Mouse (Mus musculus): ENCODE measurements at regions not wholly inside any gene's neighbourhood (a gene's known extent, or its start where the extent isn't known, plus 50 kb on each side); places are given as distances from the start of the nearest gene placed in this dataset.

- no peak for ATAC-seq (ENCODE audit: low read depth)
- Histone ChIP-seq H3K4me2 (ENCODE audit: low read depth, low read length) (no peak overlapping the region), H3K27ac (ENCODE audit: low read length) (no peak overlapping the region), H3K4me3 (ENCODE audit: low read length) (no peak overlapping the region), H3K4me1 (replicated peaks; ENCODE audit: control insufficient read depth, insufficient read depth, low read length) (no peaks in the 10 kb centered on the region), H3K9me3 (ENCODE audit: control insufficient read depth, low read length) (peaks cover 3% of the 10 kb centered on the region), H3K27me3 (ENCODE audit: control insufficient read depth, insufficient read depth, low read depth, low read length) (no peaks in the 10 kb centered on the region), H3K9ac (ENCODE audit: low read length) (no peak overlapping the region), H3K36me3 (ENCODE audit: control insufficient read depth, insufficient read depth, low read length) (no peaks in the 10 kb centered on the region)
- 66% methylated on average over 2 of the region's 2 CpGs for WGBS
These were observed 92.6 kb upstream of the Il6 start for GRCm38 (mm10) chr5:29920295-29920694.

GRCm38 (mm10) chr5:29925527-29925926 is 87.4 kb upstream of the Il6 start:
- Histone ChIP-seq H3K4me2 (ENCODE audit: low read depth, low read length) (no peak overlapping the region), H3K9me3 (ENCODE audit: control insufficient read depth, low read length) (no peaks in the 10 kb centered on the region), H3K27ac (ENCODE audit: low read length) (no peak overlapping the region), H3K4me1 (replicated peaks; ENCODE audit: control insufficient read depth, insufficient read depth, low read length) (no peaks in the 10 kb centered on the region), H3K4me3 (ENCODE audit: low read length) (no peak overlapping the region), H3K27me3 (ENCODE audit: control insufficient read depth, insufficient read depth, low read depth, low read length) (no peaks in the 10 kb centered on the region), H3K9ac (ENCODE audit: low read length) (no peak overlapping the region), H3K36me3 (ENCODE audit: control insufficient read depth, insufficient read depth, low read length) (no peaks in the 10 kb centered on the region)
- no peak for ATAC-seq (ENCODE audit: low read depth)
- 62% methylated on average over 2 of the region's 2 CpGs for WGBS

DNA sequence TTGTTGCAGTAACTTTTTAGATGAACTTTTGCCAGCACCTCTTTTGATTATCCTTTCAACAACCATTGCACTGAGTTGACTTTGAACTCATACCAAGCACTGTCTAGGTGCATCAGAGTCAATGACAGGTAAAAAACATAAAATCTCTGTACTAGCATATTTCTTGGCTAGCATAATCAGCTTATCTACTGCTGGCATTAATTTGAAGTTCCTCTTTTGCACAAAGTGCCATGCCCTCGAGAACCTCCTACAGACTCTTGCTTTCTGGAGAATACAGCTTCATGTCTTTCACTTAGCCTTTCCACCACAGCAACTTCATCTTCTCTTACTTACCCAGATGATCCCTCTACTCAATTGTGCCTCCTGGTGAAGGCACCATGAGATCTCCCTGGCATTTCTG is 85.3 kb upstream of the Il6 start:
- H3K4me3 ChIP-seq (ENCODE audit: low read length), result no peak overlapping the region
- H3K4me1 ChIP-seq (replicated peaks; ENCODE audit: control insufficient read depth, insufficient read depth, low read length), result no peaks in the 10 kb centered on the region
- WGBS, result 58% methylated on average over 1 of the region's 1 CpGs
- no peaks in the 10 kb centered on the region for H3K9me3 ChIP-seq (ENCODE audit: control insufficient read depth, low read length)
- no peak overlapping the region for H3K9ac ChIP-seq (ENCODE audit: low read length)
- no peaks in the 10 kb centered on the region for H3K36me3 ChIP-seq (ENCODE audit: control insufficient read depth, insufficient read depth, low read length)
- H3K27me3 ChIP-seq (ENCODE audit: control insufficient read depth, insufficient read depth, low read depth, low read length), result no peaks in the 10 kb centered on the region
- ATAC-seq (ENCODE audit: low read depth), result no peak
- H3K4me2 ChIP-seq (ENCODE audit: low read depth, low read length), result no peak overlapping the region
- H3K27ac ChIP-seq (ENCODE audit: low read length), result no peak overlapping the region

GRCm38 (mm10) chr5:29929381-29929780 is 83.5 kb upstream of the Il6 start:
- H3K27ac ChIP-seq (ENCODE audit: low read length), result no peak overlapping the region
- no peaks in the 10 kb centered on the region for H3K27me3 ChIP-seq (ENCODE audit: control insufficient read depth, insufficient read depth, low read depth, low read length)
- no peak overlapping the region for H3K4me3 ChIP-seq (ENCODE audit: low read length)
- H3K4me1 ChIP-seq (replicated peaks; ENCODE audit: control insufficient read depth, insufficient read depth, low read length), result no peaks in the 10 kb centered on the region
- H3K9me3 ChIP-seq (ENCODE audit: control insufficient read depth, low read length), result no peaks in the 10 kb centered on the region
- no peak overlapping the region for H3K9ac ChIP-seq (ENCODE audit: low read length)
- 85% methylated on average over 2 of the region's 2 CpGs for WGBS
- no peak overlapping the region for H3K4me2 ChIP-seq (ENCODE audit: low read depth, low read length)
- ATAC-seq (ENCODE audit: low read depth), result no peak
- H3K36me3 ChIP-seq (ENCODE audit: control insufficient read depth, insufficient read depth, low read length), result no peaks in the 10 kb centered on the region

DNA sequence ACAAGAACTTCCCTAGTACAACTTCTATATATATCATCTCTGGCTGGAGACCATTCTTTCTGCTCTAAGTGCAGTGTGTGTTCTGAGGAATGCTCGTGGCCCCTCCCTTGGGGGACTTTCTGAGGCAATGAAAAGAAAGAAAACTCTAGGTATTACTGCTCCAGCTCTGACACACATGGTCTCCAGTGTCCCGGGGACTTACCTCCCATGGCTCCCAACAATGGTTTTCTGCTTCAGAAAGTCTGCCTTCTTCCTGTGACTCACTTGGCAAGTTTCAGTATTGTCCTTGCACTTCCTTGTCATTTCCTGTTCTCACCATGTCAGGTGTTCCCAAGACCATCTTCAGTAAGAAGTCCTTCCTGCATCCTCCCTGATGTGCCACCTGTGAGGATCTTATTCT is 65.7 kb upstream of the Il6 start:
- Histone ChIP-seq H3K4me2 (ENCODE audit: low read depth, low read length) (no peak overlapping the region), H3K36me3 (ENCODE audit: control insufficient read depth, insufficient read depth, low read length) (no peaks in the 10 kb centered on the region), H3K9me3 (ENCODE audit: control insufficient read depth, low read length) (no peaks in the 10 kb centered on the region), H3K27ac (ENCODE audit: low read length) (no peak overlapping the region), H3K27me3 (ENCODE audit: control insufficient read depth, insufficient read depth, low read depth, low read length) (no peaks in the 10 kb centered on the region), H3K4me3 (ENCODE audit: low read length) (no peak overlapping the region), H3K9ac (ENCODE audit: low read length) (no peak overlapping the region), H3K4me1 (replicated peaks; ENCODE audit: control insufficient read depth, insufficient read depth, low read length) (no peaks in the 10 kb centered on the region)
- WGBS, result 43% methylated on average over 2 of the region's 2 CpGs
- no peak for ATAC-seq (ENCODE audit: low read depth)

- Histone ChIP-seq H3K9ac (ENCODE audit: low read length) (no peak overlapping the region), H3K36me3 (ENCODE audit: control insufficient read depth, insufficient read depth, low read length) (no peaks in the 10 kb centered on the region), H3K4me1 (replicated peaks; ENCODE audit: control insufficient read depth, insufficient read depth, low read length) (no peaks in the 10 kb centered on the region), H3K4me3 (ENCODE audit: low read length) (no peak overlapping the region), H3K4me2 (ENCODE audit: low read depth, low read length) (no peak overlapping the region), H3K27me3 (ENCODE audit: control insufficient read depth, insufficient read depth, low read depth, low read length) (no peaks in the 10 kb centered on the region), H3K27ac (ENCODE audit: low read length) (no peak overlapping the region), H3K9me3 (ENCODE audit: control insufficient read depth, low read length) (no peaks in the 10 kb centered on the region)
- WGBS, result 58% methylated on average over 3 of the region's 3 CpGs
- no peak for ATAC-seq (ENCODE audit: low read depth)
These were observed 64.8 kb upstream of the Il6 start for GRCm38 (mm10) chr5:29948161-29948560.

DNA sequence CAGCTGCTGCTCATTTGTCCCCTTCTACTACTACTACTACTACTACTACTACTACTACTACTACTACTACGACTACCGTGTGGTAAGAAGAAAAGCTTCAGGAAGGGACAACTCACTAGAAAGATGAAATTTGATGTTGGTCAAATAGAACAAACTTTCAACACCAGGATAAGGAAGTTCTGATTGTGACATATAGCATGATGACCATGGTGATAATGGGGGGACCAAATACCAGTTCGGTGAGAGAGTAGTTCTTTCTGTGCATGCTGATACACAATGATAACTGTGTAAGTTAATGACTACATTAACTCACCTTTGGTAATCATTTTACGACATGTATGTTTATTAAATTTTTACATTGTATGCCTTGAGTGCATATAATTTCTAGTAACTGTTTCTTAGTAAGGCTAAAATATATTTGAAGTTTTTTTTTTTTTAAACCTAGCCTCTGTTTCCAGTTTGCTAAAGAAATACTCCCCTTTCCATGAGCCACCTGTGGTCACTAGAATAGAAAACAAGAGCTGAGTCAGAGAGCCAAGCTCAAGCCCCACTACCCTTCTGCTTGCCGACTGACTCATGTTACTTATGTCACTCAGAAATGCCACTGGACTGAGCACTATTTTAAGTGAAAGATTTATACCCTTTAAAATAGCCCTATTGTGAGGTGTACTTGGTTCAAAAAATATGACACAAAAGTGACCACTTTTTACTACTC is 62.3 kb upstream of the Il6 start:
- Histone ChIP-seq H3K9ac (ENCODE audit: low read length) (no peak overlapping the region), H3K27me3 (ENCODE audit: control insufficient read depth, insufficient read depth, low read depth, low read length) (no peaks in the 10 kb centered on the region), H3K9me3 (ENCODE audit: control insufficient read depth, low read length) (no peaks in the 10 kb centered on the region), H3K4me3 (ENCODE audit: low read length) (no peak overlapping the region), H3K27ac (ENCODE audit: low read length) (no peak overlapping the region), H3K36me3 (ENCODE audit: control insufficient read depth, insufficient read depth, low read length) (no peaks in the 10 kb centered on the region), H3K4me2 (ENCODE audit: low read depth, low read length) (no peak overlapping the region), H3K4me1 (replicated peaks; ENCODE audit: control insufficient read depth, insufficient read depth, low read length) (no peaks in the 10 kb centered on the region)
- WGBS, result 70% methylated on average over 5 of the region's 5 CpGs
- no peak for ATAC-seq (ENCODE audit: low read depth)

GRCm38 (mm10) chr5:29951381-29952350 is 61.2 kb upstream of the Il6 start:
- Histone ChIP-seq H3K27ac (ENCODE audit: low read length) (no peak overlapping the region), H3K4me1 (replicated peaks; ENCODE audit: control insufficient read depth, insufficient read depth, low read length) (no peaks in the 10 kb centered on the region), H3K4me3 (ENCODE audit: low read length) (no peak overlapping the region), H3K4me2 (ENCODE audit: low read depth, low read length) (no peak overlapping the region), H3K9ac (ENCODE audit: low read length) (no peak overlapping the region), H3K36me3 (ENCODE audit: control insufficient read depth, insufficient read depth, low read length) (no peaks in the 10 kb centered on the region), H3K9me3 (ENCODE audit: control insufficient read depth, low read length) (no peaks in the 10 kb centered on the region), H3K27me3 (ENCODE audit: control insufficient read depth, insufficient read depth, low read depth, low read length) (no peaks in the 10 kb centered on the region)
- 60% methylated on average over 7 of the region's 7 CpGs for WGBS
- no peak for ATAC-seq (ENCODE audit: low read depth)
